Mouse (Mus musculus) lung, postnatal 0 days (tissue): ENCODE results near the gene Oaz1.

ENCODE experiments used
- CTCF ChIP-seq: IDR thresholded peaks from 2 replicates; pipeline ENCODE4 v1.5.1; 2016; ENCODE audit warnings: antibody characterized with exemption, mild to moderate bottlenecking
- EP300 ChIP-seq: IDR thresholded peaks from 2 replicates; pipeline ENCODE4 v1.6.1; 2016; ENCODE audit warnings: antibody characterized with exemption, mild to moderate bottlenecking, control low read depth

DNA sequence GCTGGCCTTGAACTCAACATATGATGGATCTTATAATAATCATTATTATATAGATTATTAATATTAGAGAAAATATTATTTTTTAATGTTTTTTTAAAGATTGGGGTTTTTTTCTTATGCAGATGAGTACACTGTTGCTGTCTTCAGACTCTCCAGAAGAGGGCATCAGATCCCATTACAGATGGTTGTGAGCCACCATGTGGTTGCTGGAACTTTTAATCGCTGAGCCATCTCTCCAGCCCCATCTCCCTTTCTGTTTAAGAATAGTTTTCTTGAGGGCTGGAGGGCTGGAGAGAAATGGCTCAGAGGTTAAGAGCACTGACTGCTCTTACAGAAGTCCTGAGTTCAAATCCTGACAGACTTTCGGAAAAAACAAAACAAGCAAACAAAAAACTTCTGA lies 4.5 kb upstream of the Oaz1 start:
- TF ChIP-seq CTCF = peak; percentile 73
- TF ChIP-seq EP300 = no peak
